Mouse (Mus musculus): ENCODE results near the gene Wdr24. TPM values are rescaled to one million over a fixed set of nuclear protein-coding genes. Genes with fewer than 3 reads are reported as not detected.
A peak's percentile ranks its signal among the peaks of the same experiment; 100 is the strongest.

The Wdr24 gene
- polyA plus RNA-seq, 1 experiment from 2014 or later: 12.7 TPM

DNA sequence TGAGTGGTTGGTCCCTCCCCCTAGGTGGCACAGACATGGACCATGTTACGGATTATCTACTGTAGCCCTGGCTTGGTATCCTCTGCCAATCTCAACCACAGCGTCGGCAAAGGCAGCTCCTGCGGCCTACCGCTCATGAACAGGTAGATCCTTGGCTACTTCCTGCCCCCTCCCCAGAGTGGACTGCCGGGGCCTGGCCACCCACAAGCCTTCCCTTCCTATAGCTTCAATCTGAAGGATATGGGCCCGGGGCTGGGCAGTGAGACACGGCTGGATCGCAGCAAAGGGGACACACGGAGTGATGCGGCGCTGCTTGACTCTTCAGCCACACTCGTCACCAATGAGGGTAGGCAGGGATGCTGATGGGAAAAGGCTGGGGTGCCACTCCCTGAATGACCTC lies 3.6 kb downstream of the Wdr24 start:
- WGBS: 91% methylated on average over 13 of the region's 13 CpGs
- Histone ChIP-seq H3K27me3 (peaks cover 7% of the 10 kb centered on the region), H3K4me2 (no peak overlapping the region), H3K4me1 (replicated peaks) (peaks cover 54% of the 10 kb centered on the region), H3K9ac (no peak overlapping the region), H3K9me3 (replicated peaks) (no peaks in the 10 kb centered on the region), H3K36me3 (peaks cover 18% of the 10 kb centered on the region), H3K27ac (no peak overlapping the region), H3K4me3 (no peak overlapping the region)
- ATAC-seq (replicated peaks; ENCODE audit: insufficient number of reproducible peaks, insufficient read depth, low FRiP score, low read depth): no peak

GRCm38 (mm10) chr17:25827546-25828222 lies 4.3 kb downstream of the Wdr24 start:
- 89% methylated on average over 22 of the region's 22 CpGs for WGBS
- Histone ChIP-seq H3K4me2 (no peak overlapping the region), H3K9me3 (replicated peaks) (no peaks in the 10 kb centered on the region), H3K9ac (no peak overlapping the region), H3K4me3 (no peak overlapping the region), H3K36me3 (peaks cover 18% of the 10 kb centered on the region), H3K4me1 (replicated peaks) (peaks cover 56% of the 10 kb centered on the region), H3K27ac (no peak overlapping the region), H3K27me3 (no peaks in the 10 kb centered on the region)
- ATAC-seq (replicated peaks; ENCODE audit: insufficient number of reproducible peaks, insufficient read depth, low FRiP score, low read depth): no peak

GRCm38 (mm10) chr17:25828223-25828594 lies 4.8 kb downstream of the Wdr24 start:
- peaks cover 56% of the 10 kb centered on the region for H3K4me1 ChIP-seq (replicated peaks)
- 81% methylated on average over 8 of the region's 8 CpGs for WGBS

DNA sequence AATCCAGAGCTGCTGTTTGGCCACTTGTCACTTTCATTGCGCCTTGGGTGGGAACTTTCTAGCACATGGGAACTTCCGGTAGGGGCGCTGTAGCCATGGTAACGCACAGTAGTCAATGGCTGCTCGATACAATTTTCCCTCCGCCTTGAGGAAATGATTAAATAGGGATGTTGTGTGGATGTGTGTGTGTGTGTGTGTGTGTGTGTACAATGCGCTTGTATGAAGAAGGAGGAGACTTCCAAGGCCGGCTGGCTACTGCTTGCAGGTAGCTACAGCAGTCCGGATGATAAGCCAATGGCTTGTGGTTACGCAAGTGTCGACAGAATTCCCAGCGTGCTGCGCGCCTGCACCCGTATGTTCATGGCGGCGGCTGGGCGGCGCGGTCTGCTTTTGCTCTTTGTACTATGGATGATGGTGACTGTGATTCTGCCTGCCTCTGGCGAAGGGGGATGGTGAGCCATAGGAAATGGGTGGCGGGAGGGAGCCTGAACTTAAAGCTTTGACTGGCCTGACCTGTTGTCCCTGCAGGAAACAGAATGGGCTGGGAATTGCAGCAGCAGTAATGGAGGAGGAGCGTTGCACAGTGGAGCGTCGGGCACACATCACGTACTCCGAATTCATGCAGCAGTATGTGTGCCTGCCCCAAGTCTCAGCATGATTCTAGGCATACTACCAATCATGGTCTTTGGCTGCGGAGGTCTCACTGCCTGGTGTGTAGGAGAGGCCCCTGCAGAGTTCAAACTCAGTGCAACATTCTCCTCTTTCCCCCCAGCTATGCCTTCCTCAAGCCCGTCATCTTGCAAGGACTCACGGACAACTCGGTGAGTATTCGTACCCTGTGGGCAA lies 5.5 kb downstream of the Wdr24 start, which contains the start of gene Jmjd8:
TSS of gene Jmjd8 (plus strand) at position 156 of the 846 bp plus-strand sequence.
- peak within 1 kb of the TSS; percentile 82 for H3K9ac ChIP-seq
- no peaks in the 10 kb centered on the region for H3K9me3 ChIP-seq (replicated peaks)
- peak within 1 kb of the TSS; percentile 72 for H3K4me3 ChIP-seq
- no peak for ATAC-seq (replicated peaks; ENCODE audit: insufficient number of reproducible peaks, insufficient read depth, low FRiP score, low read depth)
- H3K36me3 ChIP-seq: peaks cover 18% of the 10 kb centered on the region
- H3K4me2 ChIP-seq: peak within 1 kb of the TSS; percentile 84
- H3K27ac ChIP-seq: peak within 1 kb of the TSS; percentile 90
- peaks cover 55% of the 10 kb centered on the region for H3K4me1 ChIP-seq (replicated peaks)
- WGBS: under 1% methylated on average over 32 of the region's 32 CpGs
- H3K27me3 ChIP-seq: no peaks in the 10 kb centered on the region

More at GRCm38 (mm10) chr17:25828223-25828594, 4.8 kb downstream of the Wdr24 start:
- Histone ChIP-seq H3K27ac (peak overlapping the region; percentile 90), H3K9ac (peak overlapping the region; percentile 82; the same call in 1 of the 2 replicates), H3K36me3 (peaks cover 18% of the 10 kb centered on the region), H3K4me3 (peak overlapping the region; percentile 72), H3K9me3 (replicated peaks) (no peaks in the 10 kb centered on the region), H3K27me3 (no peaks in the 10 kb centered on the region), H3K4me2 (peak overlapping the region; percentile 84)
- no peak for ATAC-seq (replicated peaks; ENCODE audit: insufficient number of reproducible peaks, insufficient read depth, low FRiP score, low read depth)

DNA sequence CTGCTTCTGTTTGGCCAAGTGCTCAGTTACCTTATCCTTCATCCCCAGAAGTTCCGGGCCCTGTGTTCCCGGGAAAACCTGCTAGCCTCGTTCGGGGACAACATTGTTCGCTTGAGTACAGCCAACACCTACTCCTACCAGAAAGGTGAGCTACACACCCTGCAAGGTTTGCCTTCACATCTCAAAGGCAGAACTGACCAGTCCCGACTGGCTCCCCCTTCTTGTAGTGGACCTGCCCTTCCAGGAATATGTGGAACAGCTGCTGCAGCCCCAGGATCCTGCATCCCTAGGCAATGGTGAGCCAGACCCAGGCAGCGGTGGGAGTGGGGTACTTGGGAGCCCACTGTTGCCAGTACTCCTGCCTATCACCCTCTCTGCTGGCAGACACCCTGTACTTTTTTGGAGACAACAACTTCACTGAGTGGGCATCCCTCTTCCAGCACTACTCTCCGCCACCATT lies 6.2 kb downstream of the Wdr24 start:
- Histone ChIP-seq H3K36me3 (peaks cover 18% of the 10 kb centered on the region), H3K4me2 (peak overlapping the region; percentile 84), H3K9ac (peak overlapping the region; percentile 82), H3K4me1 (replicated peaks) (peaks cover 55% of the 10 kb centered on the region), H3K27me3 (no peaks in the 10 kb centered on the region), H3K27ac (peak overlapping the region; percentile 90), H3K4me3 (peak overlapping the region; percentile 72), H3K9me3 (replicated peaks) (no peaks in the 10 kb centered on the region)
- WGBS: 39% methylated on average over 8 of the region's 8 CpGs
- no peak for ATAC-seq (replicated peaks; ENCODE audit: insufficient number of reproducible peaks, insufficient read depth, low FRiP score, low read depth)

- Histone ChIP-seq H3K4me1 (replicated peaks) (peaks cover 55% of the 10 kb centered on the region), H3K9ac (no peak overlapping the region), H3K9me3 (replicated peaks) (no peaks in the 10 kb centered on the region), H3K36me3 (peaks cover 22% of the 10 kb centered on the region), H3K4me2 (peak overlapping the region; percentile 84; the same call in 1 of the 2 replicates), H3K4me3 (peak overlapping the region; percentile 72), H3K27ac (no peak overlapping the region), H3K27me3 (no peaks in the 10 kb centered on the region)
- ATAC-seq (replicated peaks; ENCODE audit: insufficient number of reproducible peaks, insufficient read depth, low FRiP score, low read depth): no peak
- 79% methylated on average over 4 of the region's 4 CpGs for WGBS
Observed at GRCm38 (mm10) chr17:25830200-25830753, 6.8 kb downstream of the Wdr24 start.

DNA sequence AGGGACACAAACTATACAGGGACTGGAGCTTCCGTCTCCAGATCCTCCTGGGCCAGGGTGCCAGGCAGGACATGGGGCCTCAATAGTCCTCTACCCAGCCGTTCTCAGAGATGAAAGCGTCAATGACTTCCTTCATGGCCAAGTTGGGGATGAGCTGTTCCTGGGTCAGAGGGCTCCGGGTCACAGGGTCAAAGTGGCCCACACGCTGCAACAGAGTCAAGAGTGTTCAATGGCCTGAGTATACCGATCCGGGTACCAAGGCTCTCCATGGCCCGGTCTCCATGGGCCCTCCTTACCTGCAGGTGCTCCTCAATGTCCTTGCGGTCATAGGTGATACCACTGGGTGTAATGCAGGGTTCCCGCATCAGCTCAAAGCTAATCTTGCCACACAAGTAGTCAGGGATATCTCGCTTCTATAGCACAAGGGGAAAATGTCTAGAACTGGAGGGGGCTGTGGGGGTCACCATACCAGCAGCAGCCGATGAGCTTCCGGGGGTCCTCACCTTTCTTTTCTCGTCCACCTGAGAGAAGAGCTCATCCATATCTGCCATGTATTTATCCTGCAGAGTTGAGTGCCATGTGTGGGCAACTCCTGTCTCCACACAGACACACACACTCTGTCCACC lies 7.5 kb downstream of the Wdr24 start:
- no peak overlapping the region for H3K9ac ChIP-seq

DNA sequence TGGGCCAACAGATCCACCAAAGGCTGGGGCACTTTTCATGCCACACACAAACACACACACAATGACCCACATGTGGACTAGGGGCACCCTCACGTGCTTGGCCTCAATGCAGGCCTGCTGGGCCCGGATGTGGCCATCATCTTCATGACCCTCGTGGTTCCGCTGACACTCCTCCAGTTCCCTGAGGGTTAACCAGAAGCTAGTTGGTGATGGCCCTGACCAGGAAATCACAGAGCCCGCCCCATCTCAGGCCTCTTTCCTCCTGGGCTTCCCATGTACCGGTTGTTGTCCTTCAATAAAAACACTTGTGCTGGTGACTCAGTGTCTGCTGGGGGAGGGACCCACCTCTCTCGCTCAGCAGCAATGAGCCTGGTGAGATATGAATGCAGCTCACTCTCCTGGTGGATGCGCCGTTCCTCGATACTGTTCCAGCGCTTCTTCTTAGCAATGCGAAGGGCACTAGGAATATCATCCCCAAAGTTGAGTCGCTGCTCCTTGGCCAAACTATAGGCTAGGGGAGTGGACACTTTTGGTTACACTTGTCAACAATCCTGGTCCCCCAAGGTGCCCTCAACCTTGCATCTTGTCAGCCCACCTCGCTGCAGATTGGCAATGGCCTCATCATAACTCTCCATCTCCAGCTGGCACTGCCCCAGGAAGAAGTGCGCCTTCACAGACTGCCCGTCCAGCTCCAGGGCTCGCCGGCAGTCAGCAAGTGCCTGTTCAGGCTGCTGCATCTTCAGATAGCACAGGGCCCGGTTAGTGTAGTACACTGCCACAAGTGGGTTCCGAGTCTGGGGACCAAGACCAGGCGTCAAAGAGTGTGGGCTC lies 8.2 kb downstream of the Wdr24 start:
- 44% methylated on average over 21 of the region's 21 CpGs for WGBS
- H3K9me3 ChIP-seq (replicated peaks): no peaks in the 10 kb centered on the region
- H3K27me3 ChIP-seq: no peaks in the 10 kb centered on the region
- H3K4me1 ChIP-seq (replicated peaks): peaks cover 66% of the 10 kb centered on the region
- peak overlapping the region; percentile 82 for H3K4me3 ChIP-seq
- H3K27ac ChIP-seq: peak overlapping the region; percentile 99
- H3K4me2 ChIP-seq: peak overlapping the region; percentile 91
- no peak for ATAC-seq (replicated peaks; ENCODE audit: insufficient number of reproducible peaks, insufficient read depth, low FRiP score, low read depth)
- H3K36me3 ChIP-seq: peaks cover 24% of the 10 kb centered on the region
- H3K9ac ChIP-seq: peak overlapping the region; percentile 83

More for the DNA sequence above, 7.5 kb downstream of the Wdr24 start:
- peak overlapping the region; percentile 82 for H3K4me3 ChIP-seq
- H3K27ac ChIP-seq: no peak overlapping the region
- H3K4me2 ChIP-seq: peak overlapping the region; percentile 91
- 84% methylated on average over 14 of the region's 14 CpGs for WGBS
- no peaks in the 10 kb centered on the region for H3K27me3 ChIP-seq
- H3K9me3 ChIP-seq (replicated peaks): no peaks in the 10 kb centered on the region
- ATAC-seq (replicated peaks; ENCODE audit: insufficient number of reproducible peaks, insufficient read depth, low FRiP score, low read depth): no peak
- peaks cover 59% of the 10 kb centered on the region for H3K4me1 ChIP-seq (replicated peaks)
- peaks cover 24% of the 10 kb centered on the region for H3K36me3 ChIP-seq

DNA sequence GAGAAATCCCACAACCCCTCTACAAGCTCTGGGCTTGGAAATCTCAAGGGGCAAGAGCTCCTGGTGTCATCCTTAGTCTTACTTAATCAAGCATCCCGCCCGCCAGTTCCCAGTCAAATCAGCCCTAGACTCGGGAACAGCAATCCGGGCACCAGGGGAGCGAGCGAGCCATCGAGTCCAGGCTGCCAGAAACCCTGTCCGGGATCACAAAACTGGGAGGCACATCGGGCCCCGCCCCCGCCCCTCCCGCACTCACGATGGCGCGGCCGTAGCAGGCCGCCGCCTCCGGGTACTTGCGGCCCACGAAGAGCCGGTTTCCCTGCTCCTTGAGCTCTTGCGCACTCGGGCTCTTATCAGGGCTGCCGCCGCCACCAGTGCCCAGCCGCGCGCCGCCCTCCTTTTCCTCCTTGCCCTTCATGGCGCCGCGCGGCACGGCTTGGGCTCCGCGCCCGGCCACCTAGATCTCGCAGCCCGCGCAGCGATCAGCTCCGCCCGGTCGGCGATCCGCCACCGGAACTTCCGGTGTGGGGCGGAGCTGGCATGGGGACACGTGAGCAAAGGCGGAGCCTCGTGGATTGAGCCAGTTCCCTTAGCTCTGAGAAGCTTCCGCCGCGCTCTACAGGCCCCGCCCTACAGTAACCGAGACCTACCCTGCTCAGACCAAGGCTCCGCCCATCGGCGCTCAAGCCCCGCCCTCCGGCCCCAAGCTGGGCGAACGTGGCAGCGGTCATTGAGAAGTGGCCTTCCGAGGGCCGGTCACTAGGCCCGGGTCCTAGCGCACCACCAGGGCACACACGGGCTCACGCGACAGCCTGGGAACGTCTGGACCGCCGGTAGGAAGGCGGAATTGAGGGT lies 9.2 kb downstream of the Wdr24 start:
- peak overlapping the region; percentile 86 for H3K9ac ChIP-seq
- no peaks in the 10 kb centered on the region for H3K9me3 ChIP-seq (replicated peaks)
- peak; percentile 92 for ATAC-seq (replicated peaks; ENCODE audit: insufficient number of reproducible peaks, insufficient read depth, low FRiP score, low read depth)
- peaks cover 76% of the 10 kb centered on the region for H3K4me1 ChIP-seq (replicated peaks)
- peak overlapping the region; percentile 91 for H3K4me2 ChIP-seq
- H3K36me3 ChIP-seq: peaks cover 20% of the 10 kb centered on the region
- H3K4me3 ChIP-seq: peak overlapping the region; percentile 82
- WGBS: under 1% methylated on average over 72 of the region's 77 CpGs
- H3K27me3 ChIP-seq: no peaks in the 10 kb centered on the region
- H3K27ac ChIP-seq: peak overlapping the region; percentile 99

GRCm38 (mm10) chr17:25833291-25833663 lies 9.8 kb downstream of the Wdr24 start, which contains the start of gene Stub1:
Gene Stub1, minus strand, starts transcription at chr17:25833404.
- H3K9me3 ChIP-seq (replicated peaks): no peaks in the 10 kb centered on the region
- H3K36me3 ChIP-seq: peaks cover 18% of the 10 kb centered on the region
- H3K4me2 ChIP-seq: peak within 1 kb of the TSS; percentile 91
- H3K4me1 ChIP-seq (replicated peaks): peaks cover 79% of the 10 kb centered on the region
- H3K4me3 ChIP-seq: peak within 1 kb of the TSS; percentile 82
- peak within 1 kb of the TSS; percentile 86 for H3K9ac ChIP-seq
- peak within 1 kb of the TSS; percentile 99 for H3K27ac ChIP-seq
- WGBS: under 1% methylated on average over 24 of the region's 24 CpGs
- peak; percentile 74 for ATAC-seq (replicated peaks; ENCODE audit: insufficient number of reproducible peaks, insufficient read depth, low FRiP score, low read depth)
- H3K27me3 ChIP-seq: no peaks in the 10 kb centered on the region

All from heart, embryonic 15.5 days (tissue).